Mouse (Mus musculus) bone marrow macrophage, adult 2 months (primary cell): ENCODE results near the gene Pnpla2.

Source experiments
- CTCF ChIP-seq: IDR thresholded peaks from 2 replicates; pipeline ENCODE4 v1.5.1; 2012; ENCODE audit warnings: low read depth, mild to moderate bottlenecking, low read length, moderate library complexity
- POLR2A ChIP-seq: IDR thresholded peaks from 2 replicates; pipeline ENCODE4 v1.6.1; 2012; ENCODE audit warnings: mild to moderate bottlenecking, low read depth, low read length, borderline replicate concordance

DNA sequence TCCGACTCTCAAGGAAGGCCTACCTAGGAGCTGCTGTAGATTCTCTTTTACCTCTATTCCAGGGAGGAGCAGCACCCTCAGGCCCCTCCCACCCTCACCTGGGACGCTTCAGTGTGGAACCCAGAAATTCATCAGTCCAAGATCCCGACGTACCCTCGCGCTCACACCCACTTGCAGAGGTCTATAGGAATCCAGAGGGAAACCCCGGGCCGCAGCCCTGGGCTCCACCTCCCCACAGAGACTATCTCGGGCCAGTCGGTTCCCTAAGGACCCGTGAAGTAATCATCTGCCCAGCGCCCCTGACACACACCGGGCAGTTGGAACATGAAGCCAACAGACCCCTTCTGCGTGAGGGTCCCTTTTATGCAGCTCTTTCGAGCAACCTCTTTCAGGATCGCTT lies 41.7 kb upstream of the Pnpla2 start:
- TF ChIP-seq CTCF (no peak), POLR2A (no peak)
